ENCODE assay signal across 23 mouse cellular contexts in genomic region chr4:154547176-154547855, GRCm38 (mm10).
DNase-seq lines count a peak whose midpoint lies in the region; TF ChIP-seq lines count a peak whose summit lies in the region.
"Had no signal": no experiment of that assay in that cellular context is flagged by ENCODE, and none has a peak within 500 bp of the region (broad histone marks: within the 10 kb centered on the region; RNA-seq: fewer than 3 reads in every experiment).

No protein-coding gene starts in this region.

- H3K4me1 ChIP-seq in heart, embryonic 10.5 days, result peaks cover 77% of the 10 kb centered on the region

- peaks cover 12% of the 10 kb centered on the region; the same call in 1 of the 2 replicates for H3K27me3 ChIP-seq in heart, embryonic 10.5 days (ENCODE audit: insufficient read depth, poor library complexity, severe bottlenecking)
- H3K27me3 ChIP-seq: heart, embryonic 15.5 days had no signal

- TF ChIP-seq CTCF in layer of hippocampus, adult 2 months (conservative IDR thresholded peaks at IDR 0.05), result no peak

- no peak for DNase-seq in layer of hippocampus, adult 2 months (ENCODE audit: low spot score in 2 of 2)
- no peak for DNase-seq in layer of hippocampus, adult 9-10 months (ENCODE audit: low spot score)
- DNase-seq in heart, embryonic 10.5 days (ENCODE audit: low spot score), result no peak
- peak; percentile 26 to 30 for DNase-seq in heart, postnatal 14 days
- DNase-seq in gastrocnemius, postnatal 10 days, result no peak
- DNase-seq in gastrocnemius, adult 8-10 months (ENCODE audit: low spot score in 2 of 2), result no peak
- DNase-seq in layer of hippocampus, postnatal 14 days (ENCODE audit: low spot score in 2 of 2), result no peak
- DNase-seq: adrenal gland, postnatal 10 days; cerebellum, adult 2 months; cerebellum, postnatal 25 days; gastrocnemius, postnatal 25 days; kidney, adult 2 months; layer of hippocampus, postnatal 36 days; lung, embryonic 14.5 days; right cerebral cortex, postnatal 4 days; thymus, postnatal 14 days had no signal

- WGBS in heart, embryonic 10.5 days, result 76% methylated on average over 21 of the region's 21 CpGs

- H3K4me3 ChIP-seq in layer of hippocampus, adult 2 months, result no peak overlapping the region
- no peak overlapping the region for H3K4me3 ChIP-seq in heart, embryonic 10.5 days
- H3K4me3 ChIP-seq: embryonic facial prominence, embryonic 13.5 days; erythroblast, embryonic 14.5 days; heart, embryonic 15.5 days; hindbrain, embryonic 13.5 days; limb, embryonic 13.5 days; liver, embryonic 12.5 days had no signal

- no peaks in the 10 kb centered on the region for H3K36me3 ChIP-seq in heart, embryonic 10.5 days
- H3K36me3 ChIP-seq: embryonic facial prominence, embryonic 13.5 days; heart, embryonic 15.5 days; hindbrain, embryonic 13.5 days; limb, embryonic 13.5 days; liver, embryonic 12.5 days had no signal

- peak overlapping the region; percentile 91 for H3K27ac ChIP-seq in layer of hippocampus, adult 2 months
- peak overlapping the region; percentile 52 for H3K27ac ChIP-seq in heart, embryonic 10.5 days
- H3K27ac ChIP-seq: embryonic facial prominence, embryonic 13.5 days; heart, embryonic 15.5 days; hindbrain, embryonic 13.5 days; kidney, postnatal 0 days; limb, embryonic 13.5 days; liver, embryonic 12.5 days had no signal

- intact Hi-C loops in heart, postnatal 14 days (cut with DNase I), result no loop called here

- H3K9me3 ChIP-seq in heart, embryonic 10.5 days, result no peaks in the 10 kb centered on the region
- H3K9me3 ChIP-seq: embryonic facial prominence, embryonic 13.5 days; heart, embryonic 15.5 days; hindbrain, embryonic 13.5 days; limb, embryonic 13.5 days; liver, embryonic 12.5 days had no signal

Comparison
In these comparisons a context has a peak if more than half of its experiments do, and no peak if none do; other contexts are left out.
1. DNase-seq: peak in heart, postnatal 14 days (2 of 2); none in layer of hippocampus, adult 2 months (0 of 2), layer of hippocampus, adult 9-10 months (single experiment), heart, embryonic 10.5 days (single experiment), gastrocnemius, postnatal 10 days (single experiment), gastrocnemius, adult 8-10 months (0 of 2) and layer of hippocampus, postnatal 14 days (0 of 2).